Mouse (Mus musculus): ENCODE results near the gene Zfp629. TPM values are rescaled to one million over a fixed set of nuclear protein-coding genes. Genes with fewer than 3 reads are reported as not detected.

Gene Zfp629
- 10.7 and 12.3 TPM in 2 replicates for polyA plus RNA-seq (2014; fragmentation: Nextera tagmentation; extraction: Ambion mirVana)

DNA sequence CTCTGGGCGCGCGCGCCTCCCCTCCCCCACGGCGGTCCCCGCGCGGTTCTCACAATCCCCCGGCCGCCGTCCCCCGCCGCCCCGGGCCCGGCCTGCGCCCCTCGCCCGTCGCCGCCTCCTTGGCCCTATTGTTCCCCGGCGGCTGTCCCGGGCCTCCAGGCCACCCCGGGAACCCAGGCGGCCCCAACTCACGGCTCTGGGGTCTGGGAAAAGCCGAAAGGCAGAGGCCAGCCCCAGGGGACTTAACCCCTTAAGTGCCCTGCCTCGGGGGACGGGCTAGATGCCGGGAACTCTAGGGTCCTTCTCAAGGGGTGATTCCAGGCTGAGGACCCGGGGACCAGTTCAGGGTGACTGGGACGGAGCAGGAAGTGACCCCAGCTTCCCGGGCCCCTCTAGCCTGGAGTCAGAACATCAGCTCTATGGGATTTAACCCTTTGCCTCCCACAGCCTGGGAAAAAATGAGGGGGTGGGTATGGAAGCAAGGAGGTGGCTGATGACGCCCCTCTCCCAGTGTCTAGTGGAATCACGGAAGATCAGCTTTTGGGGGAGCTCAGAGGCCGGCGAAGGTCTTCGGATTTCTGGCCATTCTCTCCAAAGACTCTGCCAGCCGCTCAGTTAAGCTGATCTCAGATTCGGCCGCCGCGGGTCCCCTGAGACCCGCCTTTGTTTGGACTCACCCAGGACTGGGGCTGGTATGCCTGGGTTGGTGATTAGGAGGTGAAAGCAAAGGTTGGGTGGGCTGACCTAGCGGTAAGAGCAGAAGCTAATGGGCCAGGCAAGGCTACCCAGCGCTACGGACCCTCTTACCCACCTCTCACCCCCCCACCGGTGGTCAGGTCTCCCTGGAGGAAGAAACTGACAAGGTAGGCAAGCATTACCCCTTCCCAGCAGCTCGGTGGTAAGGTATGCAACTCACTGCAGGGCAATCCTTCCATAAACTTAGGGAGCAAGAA, at the start of gene Zfp629:
Zfp629 (minus strand) TSS at position 907 of the 953 bp plus-strand sequence.
- H3K27ac ChIP-seq (replicated peaks in 1 of 2; ENCODE audit: control insufficient read depth in 1 of 2, insufficient read depth in 1 of 2, low read depth in 2 of 2, low read length in 2 of 2): peak within 1 kb of the TSS; percentile 77 to 89
- H3K36me3 ChIP-seq (ENCODE audit: control insufficient read depth, insufficient read depth, low read length): peaks cover 27% of the 10 kb centered on the region
- peaks cover 7% of the 10 kb centered on the region; the same call in 1 of the 2 replicates for H3K9me3 ChIP-seq (ENCODE audit: control insufficient read depth, low read length)
- peak within 1 kb of the TSS; percentile 94 for H3K9ac ChIP-seq (ENCODE audit: low read length)
- H3K4me1 ChIP-seq (ENCODE audit: control insufficient read depth in 2 of 2, insufficient read depth in 2 of 2, low read length in 2 of 2): peaks cover 8 to 13% of the 10 kb centered on the region in 2 experiments
- peak; percentile 85 for ATAC-seq (ENCODE audit: insufficient number of reproducible peaks, insufficient read depth, low FRiP score, low read depth)
- H3K4me3 ChIP-seq (ENCODE audit: control insufficient read depth in 1 of 2, insufficient read depth in 1 of 2, low read depth in 1 of 2, low read length in 2 of 2): peak within 1 kb of the TSS; percentile 87 to 94
- peak within 1 kb of the TSS; percentile 76 for H3K4me2 ChIP-seq (ENCODE audit: low read length)
- WGBS: 0% methylated on average over 31 of the region's 50 CpGs
- no peaks in the 10 kb centered on the region for H3K27me3 ChIP-seq (ENCODE audit: control insufficient read depth, insufficient read depth, low read length)

- no peak overlapping the region for H3K27ac ChIP-seq (replicated peaks in 1 of 2; ENCODE audit: control insufficient read depth in 1 of 2, insufficient read depth in 1 of 2, low read depth in 2 of 2, low read length in 2 of 2)
- peaks cover 0 to 5% of the 10 kb centered on the region in 2 experiments; a peak in 2 of 4 replicates for H3K4me1 ChIP-seq (ENCODE audit: control insufficient read depth in 2 of 2, insufficient read depth in 2 of 2, low read length in 2 of 2)
- no peaks in the 10 kb centered on the region for H3K9me3 ChIP-seq (ENCODE audit: control insufficient read depth, low read length)
- 73% methylated on average over 6 of the region's 6 CpGs for WGBS
- no peak overlapping the region for H3K9ac ChIP-seq (ENCODE audit: low read length)
- no peaks in the 10 kb centered on the region for H3K27me3 ChIP-seq (ENCODE audit: control insufficient read depth, insufficient read depth, low read length)
- no peak overlapping the region for H3K4me2 ChIP-seq (ENCODE audit: low read length)
- no peak for ATAC-seq (ENCODE audit: insufficient number of reproducible peaks, insufficient read depth, low FRiP score, low read depth)
- no peak overlapping the region for H3K4me3 ChIP-seq (ENCODE audit: control insufficient read depth in 1 of 2, insufficient read depth in 1 of 2, low read depth in 1 of 2, low read length in 2 of 2)
- 0 out of 2 replicates have a peak, but pooled peaks cover 5% of the 10 kb centered on the region for H3K36me3 ChIP-seq (ENCODE audit: control insufficient read depth, insufficient read depth, low read length)
Observed at GRCm38 (mm10) chr7:127662926-127663325, 47.3 kb upstream of the Zfp629 start.

DNA sequence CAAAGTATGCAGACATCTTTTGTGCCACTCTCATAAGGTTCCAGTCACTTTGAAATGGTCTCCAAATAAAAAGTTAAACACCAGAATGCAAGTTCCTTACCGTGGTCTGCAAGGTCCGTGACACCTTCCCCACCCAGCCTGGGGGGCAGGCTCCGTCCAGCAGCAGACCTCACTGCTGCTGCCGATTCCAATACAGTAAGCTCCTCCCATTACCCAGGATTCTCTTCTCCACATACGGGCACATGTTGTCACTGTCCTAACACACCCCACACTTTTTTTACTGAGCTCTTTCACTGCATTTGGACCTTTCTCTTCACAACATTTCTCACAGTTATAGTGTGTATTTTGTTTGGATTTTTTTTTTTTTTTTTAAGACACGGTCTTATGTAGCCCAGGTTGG, 46.2 kb upstream of the Zfp629 start:
- H3K27ac ChIP-seq (replicated peaks in 1 of 2; ENCODE audit: control insufficient read depth in 1 of 2, insufficient read depth in 1 of 2, low read depth in 2 of 2, low read length in 2 of 2): no peak overlapping the region
- no peaks in the 10 kb centered on the region for H3K9me3 ChIP-seq (ENCODE audit: control insufficient read depth, low read length)
- 71% methylated on average over 6 of the region's 6 CpGs for WGBS
- H3K9ac ChIP-seq (ENCODE audit: low read length): no peak overlapping the region
- no peak overlapping the region for H3K4me3 ChIP-seq (ENCODE audit: control insufficient read depth in 1 of 2, insufficient read depth in 1 of 2, low read depth in 1 of 2, low read length in 2 of 2)
- no peak overlapping the region for H3K4me2 ChIP-seq (ENCODE audit: low read length)
- no peaks in the 10 kb centered on the region for H3K4me1 ChIP-seq (ENCODE audit: control insufficient read depth in 2 of 2, insufficient read depth in 2 of 2, low read length in 2 of 2)
- H3K27me3 ChIP-seq (ENCODE audit: control insufficient read depth, insufficient read depth, low read length): no peaks in the 10 kb centered on the region
- no peak for ATAC-seq (ENCODE audit: insufficient number of reproducible peaks, insufficient read depth, low FRiP score, low read depth)
- 0 out of 2 replicates have a peak, but pooled peaks cover 5% of the 10 kb centered on the region for H3K36me3 ChIP-seq (ENCODE audit: control insufficient read depth, insufficient read depth, low read length)

DNA sequence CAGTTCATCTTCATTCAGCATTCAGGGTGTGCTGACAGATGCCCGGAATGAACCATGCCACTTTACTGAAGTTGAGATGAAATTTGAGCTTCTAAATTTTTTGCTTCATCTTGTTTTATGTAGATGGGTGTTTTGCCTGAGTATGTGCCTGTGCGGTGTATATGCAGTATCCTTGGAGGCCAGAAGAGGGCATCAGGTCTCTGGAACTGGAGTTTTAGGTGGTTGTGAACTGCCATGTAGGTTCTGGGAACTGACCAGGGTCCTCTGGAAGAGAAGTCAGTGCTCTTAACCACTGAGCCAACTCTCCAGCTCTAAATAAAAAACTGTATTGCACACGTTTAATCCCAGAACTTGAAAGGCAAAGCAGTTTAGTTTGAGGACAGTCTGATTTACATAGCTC, 45.3 kb upstream of the Zfp629 start:
- Histone ChIP-seq H3K9ac (ENCODE audit: low read length) (no peak overlapping the region), H3K27me3 (ENCODE audit: control insufficient read depth, insufficient read depth, low read length) (no peaks in the 10 kb centered on the region), H3K4me2 (ENCODE audit: low read length) (no peak overlapping the region), H3K4me3 (ENCODE audit: control insufficient read depth in 1 of 2, insufficient read depth in 1 of 2, low read depth in 1 of 2, low read length in 2 of 2) (no peak overlapping the region), H3K4me1 (ENCODE audit: control insufficient read depth in 2 of 2, insufficient read depth in 2 of 2, low read length in 2 of 2) (no peaks in the 10 kb centered on the region), H3K36me3 (ENCODE audit: control insufficient read depth, insufficient read depth, low read length) (0 out of 2 replicates have a peak, but pooled peaks cover 3% of the 10 kb centered on the region), H3K27ac (replicated peaks in 1 of 2; ENCODE audit: control insufficient read depth in 1 of 2, insufficient read depth in 1 of 2, low read depth in 2 of 2, low read length in 2 of 2) (no peak overlapping the region), H3K9me3 (ENCODE audit: control insufficient read depth, low read length) (no peaks in the 10 kb centered on the region)
- no peak for ATAC-seq (ENCODE audit: insufficient number of reproducible peaks, insufficient read depth, low FRiP score, low read depth)
- 85% methylated on average over 3 of the region's 3 CpGs for WGBS

- Histone ChIP-seq H3K27ac (replicated peaks in 1 of 2; ENCODE audit: control insufficient read depth in 1 of 2, insufficient read depth in 1 of 2, low read depth in 2 of 2, low read length in 2 of 2) (no peak overlapping the region), H3K9me3 (ENCODE audit: control insufficient read depth, low read length) (no peaks in the 10 kb centered on the region), H3K4me3 (ENCODE audit: control insufficient read depth in 1 of 2, insufficient read depth in 1 of 2, low read depth in 1 of 2, low read length in 2 of 2) (no peak overlapping the region), H3K27me3 (ENCODE audit: control insufficient read depth, insufficient read depth, low read length) (no peaks in the 10 kb centered on the region), H3K36me3 (ENCODE audit: control insufficient read depth, insufficient read depth, low read length) (no peaks in the 10 kb centered on the region), H3K4me1 (ENCODE audit: control insufficient read depth in 2 of 2, insufficient read depth in 2 of 2, low read length in 2 of 2) (no peaks in the 10 kb centered on the region), H3K4me2 (ENCODE audit: low read length) (no peak overlapping the region), H3K9ac (ENCODE audit: low read length) (no peak overlapping the region)
- ATAC-seq (ENCODE audit: insufficient number of reproducible peaks, insufficient read depth, low FRiP score, low read depth): no peak
- WGBS: 30% methylated on average over 4 of the region's 4 CpGs
Observed at GRCm38 (mm10) chr7:127656946-127657345, 41.3 kb upstream of the Zfp629 start.

DNA sequence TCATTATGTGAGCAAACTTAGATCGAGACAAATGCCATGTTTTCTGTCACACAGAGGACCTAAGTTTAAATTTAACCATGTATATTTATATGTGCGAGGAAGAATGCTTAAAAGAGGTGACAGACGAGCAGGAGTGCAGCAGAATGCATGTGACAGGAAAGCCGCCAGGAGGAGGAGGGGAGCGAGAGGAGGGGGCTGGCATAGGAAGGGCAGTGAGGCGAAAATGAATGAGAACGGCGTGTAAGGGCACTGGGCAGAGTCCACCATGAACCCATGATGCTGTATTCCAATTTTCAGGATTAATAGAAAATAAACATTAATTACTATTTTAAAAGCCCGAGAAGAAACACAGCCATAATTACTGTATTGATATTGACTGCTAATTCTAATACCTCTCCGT, 38.7 kb upstream of the Zfp629 start:
- Histone ChIP-seq H3K9me3 (ENCODE audit: control insufficient read depth, low read length) (no peaks in the 10 kb centered on the region), H3K4me2 (ENCODE audit: low read length) (no peak overlapping the region), H3K27me3 (ENCODE audit: control insufficient read depth, insufficient read depth, low read length) (no peaks in the 10 kb centered on the region), H3K4me3 (ENCODE audit: control insufficient read depth in 1 of 2, insufficient read depth in 1 of 2, low read depth in 1 of 2, low read length in 2 of 2) (no peak overlapping the region), H3K36me3 (ENCODE audit: control insufficient read depth, insufficient read depth, low read length) (no peaks in the 10 kb centered on the region), H3K27ac (replicated peaks in 1 of 2; ENCODE audit: control insufficient read depth in 1 of 2, insufficient read depth in 1 of 2, low read depth in 2 of 2, low read length in 2 of 2) (no peak overlapping the region), H3K4me1 (ENCODE audit: control insufficient read depth in 2 of 2, insufficient read depth in 2 of 2, low read length in 2 of 2) (no peaks in the 10 kb centered on the region; a peak in 1 of 4 replicates), H3K9ac (ENCODE audit: low read length) (no peak overlapping the region)
- no peak for ATAC-seq (ENCODE audit: insufficient number of reproducible peaks, insufficient read depth, low FRiP score, low read depth)
- WGBS: 77% methylated on average over 10 of the region's 10 CpGs

GRCm38 (mm10) chr7:127652050-127652449, 36.5 kb upstream of the Zfp629 start:
- no peak overlapping the region for H3K27ac ChIP-seq (replicated peaks in 1 of 2; ENCODE audit: control insufficient read depth in 1 of 2, insufficient read depth in 1 of 2, low read depth in 2 of 2, low read length in 2 of 2)
- ATAC-seq (ENCODE audit: insufficient number of reproducible peaks, insufficient read depth, low FRiP score, low read depth): no peak
- peak overlapping the region; percentile 15 to 27 for H3K4me3 ChIP-seq (ENCODE audit: control insufficient read depth in 1 of 2, insufficient read depth in 1 of 2, low read depth in 1 of 2, low read length in 2 of 2)
- H3K36me3 ChIP-seq (ENCODE audit: control insufficient read depth, insufficient read depth, low read length): no peaks in the 10 kb centered on the region
- no peaks in the 10 kb centered on the region for H3K27me3 ChIP-seq (ENCODE audit: control insufficient read depth, insufficient read depth, low read length)
- WGBS: 11% methylated on average over 18 of the region's 18 CpGs
- H3K9ac ChIP-seq (ENCODE audit: low read length): peak overlapping the region; percentile 51
- H3K4me1 ChIP-seq (ENCODE audit: control insufficient read depth in 2 of 2, insufficient read depth in 2 of 2, low read length in 2 of 2): no peaks in the 10 kb centered on the region; a peak in 1 of 4 replicates
- H3K9me3 ChIP-seq (ENCODE audit: control insufficient read depth, low read length): no peaks in the 10 kb centered on the region
- peak overlapping the region; percentile 65 for H3K4me2 ChIP-seq (ENCODE audit: low read length)

Data from heart, embryonic 14.5 days (tissue).